Comparison of ENCODE assay signal across 25 mouse cellular contexts in genomic region chr4:117521350-117521749, GRCm38 (mm10). TPM values are rescaled to one million over a fixed set of nuclear protein-coding genes. Genes with fewer than 3 reads are reported as not detected.
A peak's percentile ranks its signal among the peaks of the same experiment; 100 is the strongest.
DNase-seq lines count a peak whose midpoint lies in the region; ATAC-seq and TF ChIP-seq lines count a peak whose summit lies in the region.
"Had no signal": no experiment of that assay in that cellular context is flagged by ENCODE, and none has a peak within 500 bp of the region (broad histone marks: within the 10 kb centered on the region; RNA-seq: fewer than 3 reads in every experiment).

No protein-coding gene starts in this region.

- no peaks in the 10 kb centered on the region for H3K4me1 ChIP-seq in ES-Bruce4 (ENCODE audit: control insufficient read depth, insufficient read depth, low read length)
- H3K4me1 ChIP-seq in stomach, postnatal 0 days (replicated peaks; ENCODE audit: control insufficient read depth, insufficient read depth), result no peaks in the 10 kb centered on the region
- H3K4me1 ChIP-seq: embryonic facial prominence, embryonic 15.5 days; limb, embryonic 10.5 days; midbrain, embryonic 15.5 days; neural tube, embryonic 13.5 days had no signal

- no peak overlapping the region for H3K27ac ChIP-seq in layer of hippocampus, adult 2 months
- H3K27ac ChIP-seq in ES-Bruce4 (ENCODE audit: insufficient read depth, low read length), result no peak overlapping the region
- H3K27ac ChIP-seq in stomach, postnatal 0 days (replicated peaks), result no peak overlapping the region
- H3K27ac ChIP-seq: embryonic facial prominence, embryonic 15.5 days; hindbrain, embryonic 14.5 days; limb, embryonic 10.5 days; midbrain, embryonic 15.5 days; neural tube, embryonic 13.5 days had no signal

- H3K4me2 ChIP-seq in stomach, postnatal 0 days (replicated peaks; ENCODE audit: low read depth), result no peak overlapping the region
- H3K4me2 ChIP-seq: embryonic facial prominence, embryonic 15.5 days; hindbrain, embryonic 14.5 days; midbrain, embryonic 15.5 days; neural tube, embryonic 13.5 days had no signal

- 62% methylated on average over 2 of the region's 2 CpGs for WGBS in stomach, postnatal 0 days

- no peaks in the 10 kb centered on the region for H3K9me3 ChIP-seq in ES-Bruce4 (replicated peaks; ENCODE audit: control insufficient read depth, insufficient read depth, low read length, poor library complexity, severe bottlenecking)
- H3K9me3 ChIP-seq in stomach, postnatal 0 days (ENCODE audit: control insufficient read depth, low read length), result no peaks in the 10 kb centered on the region
- H3K9me3 ChIP-seq: embryonic facial prominence, embryonic 15.5 days; limb, embryonic 10.5 days; midbrain, embryonic 15.5 days; neural tube, embryonic 13.5 days had no signal

- H3K9ac ChIP-seq in ES-Bruce4 (ENCODE audit: low read depth, poor library complexity, severe bottlenecking), result no peak overlapping the region
- H3K9ac ChIP-seq in stomach, postnatal 0 days (ENCODE audit: low read length), result no peak overlapping the region
- H3K9ac ChIP-seq: embryonic facial prominence, embryonic 15.5 days; hindbrain, embryonic 14.5 days; midbrain, embryonic 15.5 days; neural tube, embryonic 13.5 days had no signal

- DNase-seq in adrenal gland, postnatal 14 days, result peak; percentile 14
- no peak for DNase-seq in adrenal gland, postnatal 10 days
- DNase-seq in layer of hippocampus, adult 2 months (ENCODE audit: low spot score in 2 of 2), result no peak
- no peak for DNase-seq in layer of hippocampus, adult 8-10 months (ENCODE audit: low spot score in 2 of 2)
- no peak for DNase-seq in stomach, postnatal 0 days (ENCODE audit: low spot score)
- DNase-seq in left cerebral cortex, adult 8-10 months (ENCODE audit: low spot score in 2 of 2), result no peak
- DNase-seq: adrenal gland, postnatal 25 days; cerebellum, adult 8-10 months; gastrocnemius, postnatal 10 days; heart, postnatal 4 days; kidney, postnatal 36 days; layer of hippocampus, adult 9-11 months; lung, adult 2 months; retina, postnatal 1 day; right cerebral cortex, postnatal 25 days; spleen, adult 18-20 months; thymus, postnatal 14 days had no signal

- TF ChIP-seq POLR2A in ES-Bruce4 (IDR thresholded peaks at IDR 0.05; ENCODE audit: insufficient read depth, low read length), result no peak

- no peaks in the 10 kb centered on the region; the same call in 1 of the 2 replicates for H3K27me3 ChIP-seq in ES-Bruce4 (ENCODE audit: control insufficient read depth, insufficient read depth, low read length, poor library complexity, severe bottlenecking)
- H3K27me3 ChIP-seq in stomach, postnatal 0 days (ENCODE audit: control insufficient read depth, insufficient read depth, low read length), result no peaks in the 10 kb centered on the region
- H3K27me3 ChIP-seq: embryonic facial prominence, embryonic 15.5 days had no signal

- TF ChIP-seq EP300 in ES-Bruce4 (IDR thresholded peaks at IDR 0.05; ENCODE audit: insufficient read depth, low read depth, low read length), result no peak
- TF ChIP-seq EP300 in stomach, postnatal 0 days (optimal IDR thresholded peaks at IDR 0.05), result no peak

- no peak for ATAC-seq in stomach, postnatal 0 days (ENCODE audit: low FRiP score, low TSS enrichment)
- ATAC-seq: forebrain, embryonic 14.5 days; inflammation-experienced regulatory T-cells, adult 6 months; midbrain, embryonic 15.5 days had no signal

- no peaks in the 10 kb centered on the region for H3K36me3 ChIP-seq in ES-Bruce4 (ENCODE audit: control insufficient read depth, insufficient read depth, low read length, poor library complexity, severe bottlenecking)
- no peaks in the 10 kb centered on the region for H3K36me3 ChIP-seq in stomach, postnatal 0 days (ENCODE audit: control insufficient read depth, insufficient read depth, low read length)
- H3K36me3 ChIP-seq: embryonic facial prominence, embryonic 15.5 days; limb, embryonic 10.5 days; midbrain, embryonic 15.5 days; neural tube, embryonic 13.5 days had no signal

- TF ChIP-seq CTCF in layer of hippocampus, adult 2 months (conservative IDR thresholded peaks at IDR 0.05), result peak; percentile 26; the same call in 1 of the 2 replicates
- TF ChIP-seq CTCF in ES-Bruce4 (IDR thresholded peaks at IDR 0.05; ENCODE audit: low read depth, low read length), result peak; percentile 6
- TF ChIP-seq CTCF in stomach, postnatal 0 days (IDR thresholded peaks at IDR 0.05; ENCODE audit: low read depth), result peak; percentile 41

- H3K4me3 ChIP-seq in layer of hippocampus, adult 2 months, result no peak overlapping the region
- no peak overlapping the region for H3K4me3 ChIP-seq in ES-Bruce4 (ENCODE audit: low read depth, low read length)
- H3K4me3 ChIP-seq in stomach, postnatal 0 days (ENCODE audit: low read depth, low read length), result no peak overlapping the region
- H3K4me3 ChIP-seq: embryonic facial prominence, embryonic 15.5 days; limb, embryonic 10.5 days; midbrain, embryonic 15.5 days; neural tube, embryonic 13.5 days had no signal

RNA-seq across cellular contexts. Expression of gene Rnf220, which starts 24.5 kb away (rescaled TPM):
- 68.8 and 93.7 TPM in 2 replicates for total RNA-seq in adrenal gland, postnatal 14 days (2021)
- 10 to 100 TPM; 67.8 to 72.4 TPM for total RNA-seq in adrenal gland, postnatal 10 days (2021)
- total RNA-seq in layer of hippocampus, adult 2 months (2021), result 100 to 1,000 TPM; 184 to 189 TPM
- 100 to 1,000 TPM; 171 to 184 (median 178) TPM for total RNA-seq in layer of hippocampus, adult 8-10 months (2022)
- polyA plus RNA-seq in ES-Bruce4 (2011; ENCODE audit: insufficient read depth, insufficient read length, low read depth, missing spikeins), result 130 and 132 TPM in 2 replicates
- polyA plus RNA-seq in stomach, postnatal 0 days (2015; fragmentation: Nextera tagmentation; extraction: Ambion mirVana), result 32.9 and 33.0 TPM in 2 replicates
- total RNA-seq in left cerebral cortex, adult 8-10 months (2022), result 100 to 1,000 TPM; 202 to 206 (median 204) TPM

RNA-seq across cellular contexts. Expression of gene Eri3, which starts 28.8 kb away (rescaled TPM):
- total RNA-seq in adrenal gland, postnatal 14 days (2021), result 65.3 and 70.7 TPM in 2 replicates
- 10 to 100 TPM; 74.8 to 96.0 TPM for total RNA-seq in adrenal gland, postnatal 10 days (2021)
- 100 to 1,000 TPM; 194 to 211 TPM for total RNA-seq in layer of hippocampus, adult 2 months (2021)
- total RNA-seq in layer of hippocampus, adult 8-10 months (2022), result 100 to 1,000 TPM; 182 to 220 (median 203) TPM
- polyA plus RNA-seq in ES-Bruce4 (2011; ENCODE audit: insufficient read depth, insufficient read length, low read depth, missing spikeins), result 67.1 and 68.0 TPM in 2 replicates
- polyA plus RNA-seq in stomach, postnatal 0 days (2015; fragmentation: Nextera tagmentation; extraction: Ambion mirVana), result 77.5 and 79.4 TPM in 2 replicates
- 100 to 1,000 TPM; 212 to 232 (median 224) TPM for total RNA-seq in left cerebral cortex, adult 8-10 months (2022)
